Mouse (Mus musculus): ENCODE results near the gene Mas1.

GRCm38 (mm10) chr17:12839475-12840267 lies 28.3 kb downstream of the Mas1 start:
- TF ChIP-seq CTCF (IDR thresholded peaks at IDR 0.05; ENCODE audit: low read depth) (no peak), EP300 (IDR thresholded peaks at IDR 0.05; ENCODE audit: low read depth) (no peak)

Data from liver, embryonic 14.5 days (tissue).